Mouse (Mus musculus): ENCODE data around the gene Nle1. TPM values are rescaled to one million over a fixed set of nuclear protein-coding genes. Genes with fewer than 3 reads are reported as not detected.

The Nle1 gene
- polyA plus RNA-seq, 1 experiment from 2014 or later, result 40.3 TPM

- no peaks in the 10 kb centered on the region for H3K36me3 ChIP-seq
- DNase-seq (ENCODE audit: low spot score), result no peak
- H3K27me3 ChIP-seq (ENCODE audit: low read depth, poor library complexity, severe bottlenecking), result no peaks in the 10 kb centered on the region
- H3K4me3 ChIP-seq, result no peak overlapping the region
- WGBS, result 90% methylated on average over 6 of the region's 6 CpGs
- H3K9me3 ChIP-seq (replicated peaks), result no peaks in the 10 kb centered on the region
- H3K27ac ChIP-seq (replicated peaks), result no peak overlapping the region
- peaks cover 18% of the 10 kb centered on the region for H3K4me1 ChIP-seq
These were observed 47.5 kb downstream of the Nle1 start for GRCm38 (mm10) chr11:82860759-82861158.

- WGBS, result 83% methylated on average over 13 of the region's 13 CpGs
- Histone ChIP-seq H3K9me3 (replicated peaks) (no peaks in the 10 kb centered on the region), H3K4me1 (peaks cover 15% of the 10 kb centered on the region), H3K27me3 (ENCODE audit: low read depth, poor library complexity, severe bottlenecking) (no peaks in the 10 kb centered on the region), H3K27ac (replicated peaks) (no peak overlapping the region), H3K4me3 (no peak overlapping the region), H3K36me3 (no peaks in the 10 kb centered on the region)
- no peak for DNase-seq (ENCODE audit: low spot score)
These were observed 50.8 kb downstream of the Nle1 start for GRCm38 (mm10) chr11:82857307-82857848.

- Histone ChIP-seq H3K27me3 (ENCODE audit: low read depth, poor library complexity, severe bottlenecking) (no peaks in the 10 kb centered on the region), H3K4me1 (peaks cover 12% of the 10 kb centered on the region), H3K27ac (replicated peaks) (peak overlapping the region; percentile 57), H3K9me3 (replicated peaks) (no peaks in the 10 kb centered on the region), H3K4me3 (no peak overlapping the region), H3K36me3 (no peaks in the 10 kb centered on the region)
- WGBS, result 83% methylated on average over 10 of the region's 10 CpGs
- DNase-seq (ENCODE audit: low spot score), result no peak
These were observed 52.2 kb downstream of the Nle1 start for GRCm38 (mm10) chr11:82856032-82856431.

- Histone ChIP-seq H3K4me1 (peaks cover 16% of the 10 kb centered on the region), H3K27ac (replicated peaks) (no peak overlapping the region), H3K9me3 (replicated peaks) (no peaks in the 10 kb centered on the region), H3K27me3 (ENCODE audit: low read depth, poor library complexity, severe bottlenecking) (no peaks in the 10 kb centered on the region), H3K4me3 (no peak overlapping the region), H3K36me3 (no peaks in the 10 kb centered on the region)
- 86% methylated on average over 9 of the region's 9 CpGs for WGBS
- DNase-seq (ENCODE audit: low spot score), result no peak
These were observed 52.8 kb downstream of the Nle1 start for GRCm38 (mm10) chr11:82855327-82855973.

GRCm38 (mm10) chr11:82854111-82854510, 54.1 kb downstream of the Nle1 start:
- DNase-seq (ENCODE audit: low spot score), result no peak
- Histone ChIP-seq H3K4me3 (no peak overlapping the region), H3K36me3 (no peaks in the 10 kb centered on the region), H3K27ac (replicated peaks) (no peak overlapping the region), H3K27me3 (ENCODE audit: low read depth, poor library complexity, severe bottlenecking) (no peaks in the 10 kb centered on the region), H3K4me1 (peaks cover 22% of the 10 kb centered on the region), H3K9me3 (replicated peaks) (no peaks in the 10 kb centered on the region)
- 88% methylated on average over 6 of the region's 6 CpGs for WGBS

GRCm38 (mm10) chr11:82852958-82853357, 55.3 kb downstream of the Nle1 start:
- H3K27me3 ChIP-seq (ENCODE audit: low read depth, poor library complexity, severe bottlenecking), result no peaks in the 10 kb centered on the region
- no peak overlapping the region for H3K4me3 ChIP-seq
- no peak for DNase-seq (ENCODE audit: low spot score)
- H3K27ac ChIP-seq (replicated peaks), result no peak overlapping the region
- WGBS, result 87% methylated on average over 7 of the region's 7 CpGs
- H3K9me3 ChIP-seq (replicated peaks), result no peaks in the 10 kb centered on the region
- H3K4me1 ChIP-seq, result peaks cover 22% of the 10 kb centered on the region
- no peaks in the 10 kb centered on the region for H3K36me3 ChIP-seq

- DNase-seq (ENCODE audit: low spot score), result no peak
- Histone ChIP-seq H3K4me1 (peaks cover 25% of the 10 kb centered on the region), H3K36me3 (no peaks in the 10 kb centered on the region), H3K4me3 (no peak overlapping the region), H3K9me3 (replicated peaks) (no peaks in the 10 kb centered on the region), H3K27ac (replicated peaks) (no peak overlapping the region), H3K27me3 (ENCODE audit: low read depth, poor library complexity, severe bottlenecking) (no peaks in the 10 kb centered on the region)
- WGBS, result 88% methylated on average over 10 of the region's 10 CpGs
These were observed 55.7 kb downstream of the Nle1 start for GRCm38 (mm10) chr11:82852540-82852939.

- no peak overlapping the region for H3K4me3 ChIP-seq
- H3K4me1 ChIP-seq, result peaks cover 30% of the 10 kb centered on the region
- 91% methylated on average over 11 of the region's 11 CpGs for WGBS
- H3K27me3 ChIP-seq (ENCODE audit: low read depth, poor library complexity, severe bottlenecking), result no peaks in the 10 kb centered on the region
- H3K9me3 ChIP-seq (replicated peaks), result no peaks in the 10 kb centered on the region
- no peak for DNase-seq (ENCODE audit: low spot score)
- no peak overlapping the region for H3K27ac ChIP-seq (replicated peaks)
- no peaks in the 10 kb centered on the region for H3K36me3 ChIP-seq
These were observed 56.1 kb downstream of the Nle1 start for GRCm38 (mm10) chr11:82852115-82852514.

Other genes with a start within 250 kb of the Nle1 start
- 0.22 and 0.39 TPM in 2 replicates for gene Cct6b, start 144.1 kb downstream of the Nle1 start, polyA plus RNA-seq (2016; fragmentation: Nextera tagmentation; extraction: Ambion mirVana)
- 33.3 and 37.6 TPM in 2 replicates for gene Zfp830, start 144.1 kb downstream of the Nle1 start, polyA plus RNA-seq (2016; fragmentation: Nextera tagmentation; extraction: Ambion mirVana)
- gene Lig3, start 127.3 kb downstream of the Nle1 start, polyA plus RNA-seq (2016; fragmentation: Nextera tagmentation; extraction: Ambion mirVana), result 41.1 and 47.2 TPM in 2 replicates
- 11.5 and 12.0 TPM in 2 replicates for gene Rffl, start 37.2 kb downstream of the Nle1 start, polyA plus RNA-seq (2016; fragmentation: Nextera tagmentation; extraction: Ambion mirVana)
- 16.3 and 17.2 TPM in 2 replicates for gene Rad51d, start 17.8 kb downstream of the Nle1 start, polyA plus RNA-seq (2016; fragmentation: Nextera tagmentation; extraction: Ambion mirVana)
- gene Fndc8, start 16.3 kb downstream of the Nle1 start, polyA plus RNA-seq (2016; fragmentation: Nextera tagmentation; extraction: Ambion mirVana), result 0.28 and 0.34 TPM in 2 replicates
- 0.26 and 0.30 TPM in 2 replicates for gene Unc45b, start 2.1 kb upstream of the Nle1 start, polyA plus RNA-seq (2016; fragmentation: Nextera tagmentation; extraction: Ambion mirVana)
- gene Slfn5, start 42.9 kb upstream of the Nle1 start, polyA plus RNA-seq (2016; fragmentation: Nextera tagmentation; extraction: Ambion mirVana), result 0.11 and 0.22 TPM in 2 replicates
- 7.4 and 9.3 TPM in 2 replicates for gene Slfn9, start 83.4 kb upstream of the Nle1 start, polyA plus RNA-seq (2016; fragmentation: Nextera tagmentation; extraction: Ambion mirVana)
- 0.19 and 0.24 TPM in 2 replicates for gene Slfn8, start 112.4 kb upstream of the Nle1 start, polyA plus RNA-seq (2016; fragmentation: Nextera tagmentation; extraction: Ambion mirVana)
- gene Slfn2, start 156.7 kb upstream of the Nle1 start, polyA plus RNA-seq (2016; fragmentation: Nextera tagmentation; extraction: Ambion mirVana), result 0.85 and 1.6 TPM in 2 replicates
- gene Slfn1, start 208.4 kb upstream of the Nle1 start, polyA plus RNA-seq (2016; fragmentation: Nextera tagmentation; extraction: Ambion mirVana), result not detected in 2 replicates

Measured in midbrain, embryonic 10.5 days (tissue).